Mouse (Mus musculus): ENCODE results near the gene Gdpd1.
"Not testable (repeated sequence)": the region's sequence is repeated elsewhere in the genome, so short reads cannot be mapped to it uniquely, and the experiment has no call there.

Gene Gdpd1

DNA sequence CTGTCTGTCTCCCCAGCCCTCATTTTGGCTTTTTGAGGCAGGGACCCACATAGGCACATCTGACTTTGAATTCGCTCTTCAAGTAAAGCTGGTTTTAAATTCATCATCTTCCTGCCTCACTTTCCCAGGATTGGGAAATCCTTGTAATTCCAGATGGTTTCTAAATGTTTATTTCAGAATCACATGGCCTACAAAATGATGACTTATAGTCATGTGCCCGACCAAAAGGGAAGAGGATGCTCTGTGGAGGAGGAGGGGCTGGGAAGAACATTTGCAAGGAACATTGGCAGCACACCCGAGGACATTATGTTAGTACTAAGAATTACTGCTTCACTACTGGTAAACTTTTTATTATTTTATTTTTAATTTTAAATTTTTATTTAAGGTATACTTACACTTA is 48.5 kb downstream of the Gdpd1 start:
- no peak for DNase-seq

DNA sequence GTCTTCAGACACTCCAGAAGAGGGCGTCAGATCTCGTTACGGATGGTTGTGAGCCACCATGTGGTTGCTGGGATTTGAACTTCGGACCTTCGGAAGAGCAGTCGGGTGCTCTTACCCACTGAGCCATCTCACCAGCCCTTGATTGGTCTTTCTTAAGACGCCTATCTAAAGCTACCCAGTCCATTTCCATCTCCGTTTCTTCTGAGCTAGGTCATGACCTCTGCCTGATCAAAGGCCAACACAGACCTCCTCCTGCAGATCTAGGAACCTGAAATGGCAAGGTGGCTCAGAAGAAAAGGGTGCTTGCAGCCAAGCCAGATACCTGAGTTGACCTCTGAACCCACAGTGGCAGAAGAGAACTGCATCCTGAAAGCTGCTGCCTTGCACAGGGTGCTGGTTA is 50.6 kb downstream of the Gdpd1 start:
- DNase-seq: not testable (repeated sequence)

DNA sequence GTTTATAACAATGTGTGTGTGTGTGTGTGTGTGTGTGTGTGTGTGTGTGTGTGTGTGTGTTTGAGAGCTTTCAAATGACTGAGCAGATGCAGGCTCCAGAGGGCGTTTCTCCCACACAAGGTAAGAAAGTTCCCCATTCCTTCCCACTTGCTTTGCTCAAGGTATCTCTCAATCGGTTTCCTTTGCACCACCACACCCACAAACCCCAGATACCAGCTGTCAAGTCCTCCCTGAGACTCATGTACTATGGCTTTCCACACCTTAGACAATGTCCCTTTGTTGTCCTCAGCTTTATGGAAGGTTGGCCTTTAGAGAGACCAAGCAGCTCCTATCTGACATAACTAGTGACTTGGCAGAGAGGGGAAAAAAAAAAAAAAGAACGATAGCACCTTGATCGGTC is 51.1 kb downstream of the Gdpd1 start:
- DNase-seq: no peak

GRCm38 (mm10) chr11:87021551-87021950 is 52.3 kb downstream of the Gdpd1 start:
- no peak for DNase-seq

GRCm38 (mm10) chr11:87020449-87020848 is 53.4 kb downstream of the Gdpd1 start:
- DNase-seq: no peak

DNA sequence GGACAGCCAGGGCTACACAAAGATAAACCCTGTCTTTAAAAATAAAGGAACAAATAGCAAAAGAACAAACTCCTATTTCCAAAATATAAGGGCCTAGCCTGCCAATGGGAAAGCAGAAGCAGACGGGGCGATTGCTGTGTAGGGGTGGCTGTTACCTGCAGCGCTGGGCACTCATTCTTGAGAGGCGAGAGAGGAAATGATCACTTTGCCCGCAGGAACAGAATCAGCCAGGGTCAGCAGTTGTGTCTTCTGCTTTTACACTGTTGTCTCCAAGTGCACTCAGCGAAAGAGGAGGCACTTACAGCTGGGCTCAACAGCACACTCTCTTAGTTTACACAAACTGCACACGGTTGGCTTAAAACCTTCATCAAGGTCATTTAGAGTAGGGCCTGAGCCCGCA is 54.4 kb downstream of the Gdpd1 start:
- no peak for DNase-seq

GRCm38 (mm10) chr11:87018081-87018480 is 55.8 kb downstream of the Gdpd1 start:
- no peak for DNase-seq

- no peak for DNase-seq
Observed at GRCm38 (mm10) chr11:87015691-87016090, 58.2 kb downstream of the Gdpd1 start.

GRCm38 (mm10) chr11:87010476-87010875 is 63.4 kb downstream of the Gdpd1 start:
- peak; percentile 56 for DNase-seq

GRCm38 (mm10) chr11:87007371-87007770 is 66.5 kb downstream of the Gdpd1 start:
- no peak for DNase-seq

GRCm38 (mm10) chr11:87004960-87005755 is 68.7 kb downstream of the Gdpd1 start:
- no peak for DNase-seq

- no peak for DNase-seq
Observed at GRCm38 (mm10) chr11:87002078-87002829, 71.6 kb downstream of the Gdpd1 start.

DNA sequence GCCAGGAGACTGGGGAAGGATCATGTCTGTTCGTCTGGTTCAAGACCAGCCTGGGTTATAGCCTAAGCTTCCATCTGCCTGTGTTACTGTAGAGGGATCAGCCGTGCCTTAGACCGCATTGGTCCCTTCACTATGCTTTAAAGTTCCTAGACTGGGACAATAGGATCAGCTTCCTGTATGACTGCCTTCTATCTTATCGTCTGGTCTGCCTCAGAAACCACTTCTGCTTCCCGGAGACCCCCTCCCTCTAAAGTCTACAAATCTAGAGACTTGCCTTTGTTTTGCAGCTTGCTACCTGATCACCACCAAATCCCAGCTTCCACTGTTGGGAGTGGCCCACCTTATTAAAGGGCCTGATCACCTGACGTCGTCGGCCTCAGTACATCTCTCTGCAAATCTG is 72.6 kb downstream of the Gdpd1 start:
- DNase-seq: no peak

DNA sequence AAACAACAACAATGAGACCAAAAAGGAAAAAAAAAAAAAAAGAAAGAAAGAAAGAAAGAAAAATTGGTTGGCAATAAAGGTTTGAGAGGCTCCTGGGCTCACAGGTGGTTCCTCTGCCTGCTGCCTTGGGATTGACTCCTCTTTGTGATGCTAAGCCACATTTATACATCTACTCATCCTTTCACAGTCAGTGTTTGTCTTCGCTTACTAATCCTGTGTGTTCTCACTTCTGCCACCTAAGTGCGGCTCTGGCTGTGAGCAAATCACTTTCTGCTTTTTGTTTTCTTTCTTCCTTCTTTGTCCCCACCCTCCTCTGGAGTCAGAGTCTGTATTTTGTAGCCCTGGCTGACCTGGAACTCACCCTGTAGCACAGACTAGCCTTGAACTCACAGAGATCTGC is 77.6 kb downstream of the Gdpd1 start:
- no peak for DNase-seq

GRCm38 (mm10) chr11:86995625-86996221 is 78.1 kb downstream of the Gdpd1 start:
- DNase-seq: peak; percentile 54

DNA sequence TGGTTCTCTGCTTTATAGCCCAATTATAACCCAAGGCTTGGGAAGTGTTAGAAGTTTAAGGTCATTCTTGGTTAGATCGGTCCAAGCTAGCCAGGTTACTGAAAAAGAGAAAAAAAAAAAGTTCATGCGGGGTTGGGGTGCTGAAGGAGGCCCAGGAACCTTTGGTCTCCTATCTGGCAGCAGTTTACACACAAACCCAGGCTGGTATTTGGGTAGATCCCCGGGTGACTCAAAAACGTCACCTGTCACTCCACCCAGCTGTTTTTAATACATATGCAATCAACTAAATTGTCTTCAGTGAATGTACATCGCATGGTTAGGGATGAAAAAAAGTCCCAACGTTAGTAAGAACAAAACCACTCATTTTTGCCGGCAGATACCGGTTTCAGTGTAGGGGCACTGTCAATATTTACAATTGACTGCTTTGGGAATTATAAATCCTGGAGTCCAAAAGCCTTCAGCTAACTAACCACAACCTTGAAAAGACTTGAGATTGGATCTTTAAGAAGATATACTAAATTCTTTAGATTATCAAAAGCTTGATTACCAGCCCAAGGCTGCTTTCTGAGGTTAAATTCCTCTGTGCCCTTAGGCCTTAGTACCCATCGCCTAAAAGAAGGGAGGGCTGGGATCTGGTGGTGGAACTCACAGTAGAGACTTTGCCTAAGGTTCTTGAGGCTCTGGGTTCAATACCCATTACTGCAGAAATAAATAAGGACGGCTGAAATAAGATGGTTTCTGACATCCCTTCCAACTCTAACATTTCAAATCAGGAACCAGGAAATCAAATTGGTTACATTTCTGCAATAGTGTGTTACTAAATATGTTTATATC is 78.9 kb downstream of the Gdpd1 start:
- DNase-seq: no peak

DNA sequence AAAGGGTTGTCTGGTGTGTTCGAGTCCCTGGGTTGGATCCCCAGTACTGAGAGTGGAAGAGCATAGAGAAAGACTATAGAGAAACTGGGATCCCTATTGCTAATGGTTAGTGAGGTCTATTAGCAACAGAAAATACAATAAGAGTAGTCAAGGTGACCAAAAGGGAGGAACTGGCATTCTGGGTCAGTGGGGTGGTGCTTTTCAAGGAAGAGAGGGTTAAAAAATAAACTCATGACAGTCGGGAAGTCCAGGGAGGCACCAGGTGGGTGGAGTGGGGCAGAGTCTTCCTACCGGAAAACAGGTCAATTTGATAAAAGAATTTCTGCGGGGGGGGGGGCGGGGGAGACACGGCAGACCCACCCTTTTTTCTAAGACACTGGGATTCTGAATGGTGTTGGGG is 79.5 kb downstream of the Gdpd1 start:
- DNase-seq: no peak

DNA sequence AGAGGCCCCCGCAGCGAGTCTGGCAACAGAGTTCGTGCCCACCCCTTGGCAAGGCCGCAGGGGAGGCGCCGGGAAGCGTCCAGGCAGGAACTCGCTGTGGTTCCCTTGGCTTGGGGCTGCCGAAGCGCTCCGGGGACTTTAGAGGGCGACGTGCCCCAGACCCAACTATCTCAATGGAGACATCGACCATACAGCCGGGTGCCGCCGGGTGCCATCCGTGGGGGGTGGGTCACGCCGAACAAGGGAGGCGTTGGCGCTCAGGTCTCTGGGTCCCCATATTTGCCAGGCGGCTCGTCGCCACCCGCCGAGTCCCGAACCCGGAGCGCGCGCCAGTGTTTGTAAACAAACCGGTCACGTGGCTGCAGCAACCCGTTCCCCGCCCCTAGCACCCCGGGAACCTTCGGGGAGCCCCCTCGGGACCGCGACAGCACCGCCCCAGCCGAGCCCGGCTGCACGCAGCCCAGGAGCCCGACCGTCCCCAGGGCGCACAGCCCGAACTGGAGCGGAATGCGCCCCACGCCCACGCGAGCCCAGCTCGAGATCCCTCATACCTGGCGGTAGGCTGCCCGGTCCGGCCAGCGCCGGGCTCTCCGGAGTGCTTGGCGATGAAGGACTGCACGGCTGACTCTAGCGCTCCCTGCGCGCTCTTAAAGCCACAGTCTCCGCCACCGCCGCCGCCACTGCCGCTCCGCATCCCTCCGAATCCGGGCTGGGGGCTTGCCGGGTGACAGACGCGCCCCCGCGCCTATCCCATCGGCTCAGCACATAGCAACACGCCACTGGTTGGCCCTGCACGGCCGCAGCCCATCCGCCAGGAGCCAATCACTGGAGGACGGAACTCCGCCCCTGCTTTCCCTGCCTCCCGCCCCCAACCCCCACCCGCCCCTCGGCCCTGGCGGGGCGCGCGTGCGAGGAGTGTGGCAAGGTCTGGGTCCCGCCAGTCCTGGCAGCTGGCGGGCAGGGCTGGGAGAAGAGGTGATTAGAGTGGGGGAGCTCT is 80.5 kb downstream of the Gdpd1 start, which contains the start of gene Ypel2:
Gene Ypel2, minus strand, starts transcription at position 667 of the 997 bp plus-strand sequence.
- peak; percentile 97 for DNase-seq

DNA sequence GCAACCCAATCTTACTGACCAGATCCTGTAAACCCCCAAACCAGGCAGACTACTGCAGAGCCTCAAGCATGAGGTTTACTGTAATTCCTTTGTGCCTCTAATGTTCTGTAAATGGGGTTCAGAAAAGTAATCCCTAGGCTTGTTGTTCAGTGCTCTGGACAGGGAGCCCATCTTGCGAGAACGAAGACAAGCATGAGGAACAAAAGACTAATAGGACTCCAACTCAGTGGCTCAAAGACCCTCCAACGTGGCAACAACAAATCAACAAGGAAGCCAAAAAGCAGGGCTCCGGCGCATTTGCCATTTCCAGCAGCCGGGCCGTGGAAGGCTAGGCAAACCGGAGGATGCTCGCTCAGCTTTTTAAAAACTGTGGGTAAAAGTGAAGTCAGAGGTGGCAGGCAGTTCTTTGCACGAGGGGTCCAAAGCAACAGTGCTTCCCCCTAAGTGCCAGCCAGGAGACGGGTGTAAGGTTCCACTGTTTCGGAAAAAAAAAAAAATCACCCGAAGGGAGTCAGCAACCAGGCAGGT is 81.3 kb downstream of the Gdpd1 start:
- no peak for DNase-seq

- DNase-seq: no peak
Observed at GRCm38 (mm10) chr11:86991241-86991640, 82.6 kb downstream of the Gdpd1 start.

- no peak for DNase-seq
Observed at GRCm38 (mm10) chr11:86990309-86990708, 83.6 kb downstream of the Gdpd1 start.

Measured in kidney, adult 11 months (tissue).